Comparison of ENCODE assay signal across 10 mouse cellular contexts in the genomic region with DNA sequence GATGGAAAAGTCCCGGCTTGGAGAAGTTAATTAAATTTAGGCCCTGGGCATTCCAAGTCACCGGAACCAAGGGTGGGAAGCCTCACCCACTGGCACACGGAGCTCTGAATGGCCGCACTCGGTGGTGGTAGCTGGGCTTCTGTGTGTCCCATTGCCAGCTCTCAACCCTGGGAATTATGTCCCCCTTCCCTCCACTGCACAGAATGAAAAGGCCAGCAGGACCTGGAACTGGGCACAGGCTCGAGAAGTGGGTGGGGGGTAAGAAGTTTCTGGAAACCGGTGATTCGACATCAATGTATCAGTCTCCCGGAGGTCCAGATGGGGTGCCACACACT.
DNase-seq lines count a peak whose midpoint lies in the region; ATAC-seq lines count a peak whose summit lies in the region.
"Had no signal": no experiment of that assay in that cellular context is flagged by ENCODE, and none has a peak within 500 bp of the region (broad histone marks: within the 10 kb centered on the region; RNA-seq: fewer than 3 reads in every experiment).

No protein-coding gene starts in this region.

- WGBS in lung, embryonic 16.5 days: 58% methylated on average over 9 of the region's 9 CpGs
- 73% methylated on average over 9 of the region's 9 CpGs for WGBS in intestine, embryonic 15.5 days
- 40% methylated on average over 9 of the region's 9 CpGs for WGBS in neural tube, embryonic 14.5 days

- no peak overlapping the region for H3K27ac ChIP-seq in lung, embryonic 16.5 days (ENCODE audit: low read length)
- H3K27ac ChIP-seq in intestine, embryonic 15.5 days: no peak overlapping the region
- H3K27ac ChIP-seq in neural tube, embryonic 14.5 days (ENCODE audit: low read depth, low read length): no peak overlapping the region

- H3K4me2 ChIP-seq in lung, embryonic 16.5 days (ENCODE audit: low read depth, low read length): peak overlapping the region; percentile 47; the same call in 1 of the 2 replicates
- peak overlapping the region; percentile 59 for H3K4me2 ChIP-seq in intestine, embryonic 15.5 days (replicated peaks)
- peak overlapping the region; percentile 21; the same call in 1 of the 2 replicates for H3K4me2 ChIP-seq in neural tube, embryonic 14.5 days (ENCODE audit: low read depth, low read length)

- ATAC-seq in lung, embryonic 16.5 days (ENCODE audit: low read depth): no peak
- no peak; the same call in 1 of the 2 replicates for ATAC-seq in intestine, embryonic 15.5 days
- ATAC-seq in neural tube, embryonic 14.5 days (ENCODE audit: low read depth): no peak

- no peaks in the 10 kb centered on the region for H3K9me3 ChIP-seq in lung, embryonic 16.5 days (ENCODE audit: control insufficient read depth, low read length)
- no peaks in the 10 kb centered on the region for H3K9me3 ChIP-seq in intestine, embryonic 15.5 days
- H3K9me3 ChIP-seq in neural tube, embryonic 14.5 days (ENCODE audit: control insufficient read depth, low read length): no peaks in the 10 kb centered on the region

- no peak overlapping the region for H3K9ac ChIP-seq in lung, embryonic 16.5 days (ENCODE audit: low read length)
- no peak overlapping the region for H3K9ac ChIP-seq in intestine, embryonic 15.5 days
- H3K9ac ChIP-seq in neural tube, embryonic 14.5 days (replicated peaks; ENCODE audit: low read depth, low read length): 0 out of 2 replicates have a peak overlapping the region, but pooled peaks have one; percentile 17

- peak; percentile 21 for DNase-seq in embryo, embryonic 9.5 days (ENCODE audit: extremely low spot score)
- DNase-seq in embryo, embryonic 10 days (ENCODE audit: low spot score): no peak
- no peak for DNase-seq in lung, postnatal 10 days
- no peak for DNase-seq in left cerebral cortex, adult 8-10 months (ENCODE audit: low spot score in 2 of 2)
- no peak for DNase-seq in urinary bladder, postnatal 10 days (ENCODE audit: low spot score)
- DNase-seq: cerebellum, adult 11-12 months had no signal

- no peaks in the 10 kb centered on the region; the same call in 1 of the 2 replicates for H3K27me3 ChIP-seq in lung, embryonic 16.5 days (ENCODE audit: control insufficient read depth, insufficient read depth, low read depth, low read length)
- peaks cover 8% of the 10 kb centered on the region; the same call in 1 of the 2 replicates for H3K27me3 ChIP-seq in intestine, embryonic 15.5 days (replicated peaks)
- no peaks in the 10 kb centered on the region for H3K27me3 ChIP-seq in neural tube, embryonic 14.5 days (ENCODE audit: control insufficient read depth, insufficient read depth, low read length)

- H3K4me3 ChIP-seq in lung, embryonic 16.5 days (ENCODE audit: low read length): no peak overlapping the region
- no peak overlapping the region for H3K4me3 ChIP-seq in intestine, embryonic 15.5 days (replicated peaks)
- H3K4me3 ChIP-seq in neural tube, embryonic 14.5 days (ENCODE audit: low read depth, low read length): no peak overlapping the region
- H3K4me3 ChIP-seq: erythroblast, embryonic 14.5 days had no signal

- H3K4me1 ChIP-seq in lung, embryonic 16.5 days (replicated peaks; ENCODE audit: control insufficient read depth, insufficient read depth, low read length): peaks cover 5% of the 10 kb centered on the region; the same call in 1 of the 2 replicates
- 0 out of 2 replicates have a peak, but pooled peaks cover 8% of the 10 kb centered on the region for H3K4me1 ChIP-seq in intestine, embryonic 15.5 days (replicated peaks)
- no peaks in the 10 kb centered on the region; the same call in 1 of the 2 replicates for H3K4me1 ChIP-seq in neural tube, embryonic 14.5 days (ENCODE audit: control insufficient read depth, insufficient read depth, low read length)

- H3K36me3 ChIP-seq in lung, embryonic 16.5 days (ENCODE audit: control insufficient read depth, insufficient read depth, low read length): no peaks in the 10 kb centered on the region
- no peaks in the 10 kb centered on the region for H3K36me3 ChIP-seq in intestine, embryonic 15.5 days
- no peaks in the 10 kb centered on the region for H3K36me3 ChIP-seq in neural tube, embryonic 14.5 days (ENCODE audit: control insufficient read depth, insufficient read depth, low read length)
